Mouse (Mus musculus): ENCODE results near the gene Poldip2. TPM values are rescaled to one million over a fixed set of nuclear protein-coding genes. Genes with fewer than 3 reads are reported as not detected.

The Poldip2 gene
- polyA plus RNA-seq, 1 experiment from 2014 or later: 91.1 TPM

DNA sequence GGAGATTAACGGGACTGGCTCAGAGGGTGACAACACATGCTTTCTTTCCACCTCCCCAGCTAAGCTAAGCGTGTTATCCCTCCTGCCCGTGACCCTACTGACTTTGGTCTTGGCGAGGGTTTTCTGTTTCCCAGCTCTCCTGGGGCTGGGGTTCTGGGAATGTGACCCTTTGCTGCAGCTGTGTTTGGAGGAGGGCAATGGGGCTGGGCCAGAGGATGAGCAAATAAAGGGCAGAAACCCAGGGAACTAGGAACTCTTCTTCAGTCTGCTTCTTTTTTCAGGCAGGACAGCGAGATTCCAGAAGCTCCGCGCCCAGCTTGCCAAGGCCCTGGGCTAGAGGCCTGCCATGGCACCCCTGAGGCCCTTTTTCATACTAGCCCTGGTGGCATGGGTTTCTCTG lies 13.0 kb upstream of the Poldip2 start, which contains the start of gene Vtn:
Gene Vtn, plus strand, starts transcription at position 88 of the 400 bp plus-strand sequence.
- Histone ChIP-seq H3K4me2 (replicated peaks; ENCODE audit: low read depth) (peak within 1 kb of the TSS; percentile 71), H3K9me3 (ENCODE audit: control insufficient read depth, low read length) (no peaks in the 10 kb centered on the region), H3K4me1 (replicated peaks; ENCODE audit: control insufficient read depth, insufficient read depth) (no peaks in the 10 kb centered on the region; the same call in 1 of the 2 replicates), H3K27ac (replicated peaks) (0 out of 2 replicates have a peak within 1 kb of the TSS, but pooled peaks have one; percentile 13), H3K27me3 (ENCODE audit: control insufficient read depth, insufficient read depth, low read length) (0 out of 2 replicates have a peak, but pooled peaks cover 5% of the 10 kb centered on the region), H3K9ac (ENCODE audit: low read length) (no peak within 1 kb of the TSS), H3K4me3 (ENCODE audit: low read depth, low read length) (peak within 1 kb of the TSS; percentile 40), H3K36me3 (ENCODE audit: control insufficient read depth, insufficient read depth, low read length) (no peaks in the 10 kb centered on the region)
- ATAC-seq (ENCODE audit: low FRiP score, low TSS enrichment): no peak
- TF ChIP-seq CTCF (IDR thresholded peaks at IDR 0.05; ENCODE audit: low read depth): no peak
- no peak for TF ChIP-seq EP300 (optimal IDR thresholded peaks at IDR 0.05)
- 52% methylated on average over 7 of the region's 7 CpGs for WGBS
- DNase-seq (ENCODE audit: low spot score): no peak

DNA sequence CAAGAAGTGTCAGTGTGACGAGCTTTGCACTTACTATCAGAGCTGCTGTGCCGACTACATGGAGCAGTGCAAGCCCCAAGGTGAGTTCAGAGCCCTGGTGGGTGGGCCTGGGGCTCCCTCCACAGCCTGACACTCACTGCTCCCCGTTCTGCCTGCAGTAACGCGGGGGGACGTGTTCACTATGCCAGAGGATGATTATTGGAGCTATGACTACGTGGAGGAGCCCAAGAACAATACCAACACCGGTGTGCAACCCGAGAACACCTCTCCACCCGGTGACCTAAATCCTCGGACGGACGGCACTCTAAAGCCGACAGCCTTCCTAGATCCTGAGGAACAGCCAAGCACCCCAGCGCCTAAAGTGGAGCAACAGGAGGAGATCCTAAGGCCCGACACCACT lies 12.4 kb upstream of the Poldip2 start:
- Histone ChIP-seq H3K27me3 (ENCODE audit: control insufficient read depth, insufficient read depth, low read length) (0 out of 2 replicates have a peak, but pooled peaks cover 5% of the 10 kb centered on the region), H3K9me3 (ENCODE audit: control insufficient read depth, low read length) (no peaks in the 10 kb centered on the region), H3K27ac (replicated peaks) (no peak overlapping the region), H3K9ac (ENCODE audit: low read length) (no peak overlapping the region), H3K4me1 (replicated peaks; ENCODE audit: control insufficient read depth, insufficient read depth) (no peaks in the 10 kb centered on the region; the same call in 1 of the 2 replicates), H3K4me3 (ENCODE audit: low read depth, low read length) (no peak overlapping the region), H3K4me2 (replicated peaks; ENCODE audit: low read depth) (no peak overlapping the region), H3K36me3 (ENCODE audit: control insufficient read depth, insufficient read depth, low read length) (no peaks in the 10 kb centered on the region)
- no peak for DNase-seq (ENCODE audit: low spot score)
- 35% methylated on average over 16 of the region's 16 CpGs for WGBS
- TF ChIP-seq CTCF (IDR thresholded peaks at IDR 0.05; ENCODE audit: low read depth) (no peak), EP300 (optimal IDR thresholded peaks at IDR 0.05) (no peak)
- ATAC-seq (ENCODE audit: low FRiP score, low TSS enrichment): no peak

DNA sequence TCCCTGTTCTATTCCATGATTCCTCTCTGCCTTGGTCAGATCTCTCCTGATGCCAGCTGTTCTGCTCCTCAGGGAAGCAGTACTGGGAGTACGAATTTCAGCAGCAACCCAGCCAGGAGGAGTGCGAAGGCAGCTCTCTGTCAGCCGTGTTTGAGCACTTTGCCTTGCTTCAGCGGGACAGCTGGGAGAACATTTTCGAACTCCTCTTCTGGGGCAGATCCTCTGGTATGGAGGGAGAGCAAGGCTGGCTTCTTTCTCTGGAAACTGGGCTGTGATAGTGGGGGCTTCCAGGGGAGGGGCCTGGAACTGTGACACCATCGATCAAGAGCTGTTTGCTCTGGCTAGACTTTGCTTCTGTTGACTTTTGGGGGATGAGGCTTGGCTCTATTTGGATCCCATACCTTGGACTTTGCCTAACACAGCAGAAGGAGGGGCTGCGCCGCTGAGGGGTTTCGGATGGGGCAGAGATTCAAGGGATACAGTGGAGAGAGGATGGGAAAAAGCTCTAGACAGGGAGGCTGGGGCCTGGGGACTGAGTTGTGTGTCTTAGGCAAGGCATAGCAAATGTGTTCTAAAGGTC lies 11.3 kb upstream of the Poldip2 start:
- Histone ChIP-seq H3K27ac (replicated peaks) (no peak overlapping the region), H3K4me1 (replicated peaks; ENCODE audit: control insufficient read depth, insufficient read depth) (no peaks in the 10 kb centered on the region; the same call in 1 of the 2 replicates), H3K36me3 (ENCODE audit: control insufficient read depth, insufficient read depth, low read length) (no peaks in the 10 kb centered on the region), H3K27me3 (ENCODE audit: control insufficient read depth, insufficient read depth, low read length) (0 out of 2 replicates have a peak, but pooled peaks cover under 1% of the 10 kb centered on the region), H3K4me2 (replicated peaks; ENCODE audit: low read depth) (no peak overlapping the region), H3K4me3 (ENCODE audit: low read depth, low read length) (no peak overlapping the region), H3K9ac (ENCODE audit: low read length) (no peak overlapping the region), H3K9me3 (ENCODE audit: control insufficient read depth, low read length) (no peaks in the 10 kb centered on the region)
- DNase-seq (ENCODE audit: low spot score) (no peak), ATAC-seq (ENCODE audit: low FRiP score, low TSS enrichment) (no peak)
- WGBS: 43% methylated on average over 9 of the region's 9 CpGs
- TF ChIP-seq EP300 (optimal IDR thresholded peaks at IDR 0.05): no peak
- TF ChIP-seq CTCF (IDR thresholded peaks at IDR 0.05; ENCODE audit: low read depth): no peak

DNA sequence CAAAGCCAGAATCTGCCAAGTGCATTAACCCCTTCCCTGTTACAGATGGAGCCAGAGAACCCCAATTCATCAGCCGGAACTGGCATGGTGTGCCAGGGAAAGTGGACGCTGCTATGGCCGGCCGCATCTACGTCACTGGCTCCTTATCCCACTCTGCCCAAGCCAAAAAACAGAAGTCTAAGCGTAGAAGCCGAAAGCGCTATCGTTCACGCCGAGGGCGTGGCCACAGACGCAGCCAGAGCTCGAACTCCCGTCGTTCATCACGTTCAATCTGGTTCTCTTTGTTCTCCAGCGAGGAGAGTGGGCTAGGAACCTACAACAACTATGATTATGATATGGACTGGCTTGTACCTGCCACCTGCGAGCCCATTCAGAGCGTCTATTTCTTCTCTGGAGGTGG lies 10.5 kb upstream of the Poldip2 start:
- ATAC-seq (ENCODE audit: low FRiP score, low TSS enrichment) (no peak), DNase-seq (ENCODE audit: low spot score) (no peak)
- Histone ChIP-seq H3K4me1 (replicated peaks; ENCODE audit: control insufficient read depth, insufficient read depth) (no peaks in the 10 kb centered on the region; the same call in 1 of the 2 replicates), H3K36me3 (ENCODE audit: control insufficient read depth, insufficient read depth, low read length) (0 out of 2 replicates have a peak, but pooled peaks cover 3% of the 10 kb centered on the region), H3K27me3 (ENCODE audit: control insufficient read depth, insufficient read depth, low read length) (no peaks in the 10 kb centered on the region), H3K9me3 (ENCODE audit: control insufficient read depth, low read length) (no peaks in the 10 kb centered on the region), H3K27ac (replicated peaks) (no peak overlapping the region), H3K4me3 (ENCODE audit: low read depth, low read length) (no peak overlapping the region), H3K4me2 (replicated peaks; ENCODE audit: low read depth) (no peak overlapping the region), H3K9ac (ENCODE audit: low read length) (no peak overlapping the region)
- TF ChIP-seq EP300 (optimal IDR thresholded peaks at IDR 0.05) (no peak), CTCF (IDR thresholded peaks at IDR 0.05; ENCODE audit: low read depth) (no peak)
- 66% methylated on average over 20 of the region's 20 CpGs for WGBS

DNA sequence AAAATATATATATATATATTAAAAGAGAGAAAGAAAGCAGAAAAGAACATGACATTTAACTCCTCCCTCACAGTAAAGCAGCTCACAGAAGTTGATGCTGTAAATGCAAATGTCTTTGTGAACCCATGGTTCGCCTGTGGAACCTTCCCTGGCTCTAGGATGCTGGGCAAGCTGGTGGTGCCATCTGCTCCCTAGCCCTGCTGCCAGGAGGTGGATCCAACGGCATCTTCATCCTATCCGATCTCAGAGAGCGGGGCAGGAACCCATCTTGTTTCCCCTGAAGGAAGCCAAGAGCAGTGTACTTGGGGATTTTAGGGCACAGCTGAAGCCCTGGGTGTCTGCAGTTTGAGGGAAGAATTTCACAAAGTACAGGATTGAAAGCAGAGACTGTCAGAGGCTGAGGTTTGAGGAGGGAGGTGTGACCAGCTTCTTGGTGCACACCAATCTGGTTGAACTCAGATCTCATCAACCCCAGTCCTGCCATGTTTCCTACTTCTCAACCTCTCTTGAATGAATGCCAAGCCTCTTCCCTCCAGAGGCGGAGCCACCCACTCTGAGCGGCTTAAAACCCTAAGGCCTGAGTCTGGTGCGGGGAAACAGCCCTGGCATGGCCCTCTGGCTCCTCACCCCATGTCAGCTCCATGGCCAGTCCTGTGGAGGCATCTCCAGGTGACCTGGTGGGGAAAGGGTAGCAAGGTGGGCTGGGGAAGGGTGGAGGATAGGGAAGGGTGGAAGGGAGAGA lies 8.9 kb upstream of the Poldip2 start, which contains the start of gene Sebox:
Gene Sebox, plus strand, starts transcription at position 539 of the 742 bp plus-strand sequence.
- H3K4me3 ChIP-seq (ENCODE audit: low read depth, low read length): no peak within 1 kb of the TSS
- H3K4me1 ChIP-seq (replicated peaks; ENCODE audit: control insufficient read depth, insufficient read depth): no peaks in the 10 kb centered on the region
- no peak within 1 kb of the TSS for H3K27ac ChIP-seq (replicated peaks)
- H3K9ac ChIP-seq (ENCODE audit: low read length): no peak within 1 kb of the TSS
- no peaks in the 10 kb centered on the region for H3K27me3 ChIP-seq (ENCODE audit: control insufficient read depth, insufficient read depth, low read length)
- no peaks in the 10 kb centered on the region for H3K9me3 ChIP-seq (ENCODE audit: control insufficient read depth, low read length)
- no peak for TF ChIP-seq EP300 (optimal IDR thresholded peaks at IDR 0.05)
- no peak for TF ChIP-seq CTCF (IDR thresholded peaks at IDR 0.05; ENCODE audit: low read depth)
- DNase-seq (ENCODE audit: low spot score) (no peak), ATAC-seq (ENCODE audit: low FRiP score, low TSS enrichment) (no peak)
- no peak within 1 kb of the TSS for H3K4me2 ChIP-seq (replicated peaks; ENCODE audit: low read depth)
- WGBS: 60% methylated on average over 7 of the region's 7 CpGs
- peaks cover 8% of the 10 kb centered on the region; the same call in 1 of the 2 replicates for H3K36me3 ChIP-seq (ENCODE audit: control insufficient read depth, insufficient read depth, low read length)
